Mouse (Mus musculus): ENCODE data around the gene Cfl2. TPM values are rescaled to one million over a fixed set of nuclear protein-coding genes. Genes with fewer than 3 reads are reported as not detected.

The Cfl2 gene
- polyA plus RNA-seq, 1 experiment from 2014 or later = 361 TPM

DNA sequence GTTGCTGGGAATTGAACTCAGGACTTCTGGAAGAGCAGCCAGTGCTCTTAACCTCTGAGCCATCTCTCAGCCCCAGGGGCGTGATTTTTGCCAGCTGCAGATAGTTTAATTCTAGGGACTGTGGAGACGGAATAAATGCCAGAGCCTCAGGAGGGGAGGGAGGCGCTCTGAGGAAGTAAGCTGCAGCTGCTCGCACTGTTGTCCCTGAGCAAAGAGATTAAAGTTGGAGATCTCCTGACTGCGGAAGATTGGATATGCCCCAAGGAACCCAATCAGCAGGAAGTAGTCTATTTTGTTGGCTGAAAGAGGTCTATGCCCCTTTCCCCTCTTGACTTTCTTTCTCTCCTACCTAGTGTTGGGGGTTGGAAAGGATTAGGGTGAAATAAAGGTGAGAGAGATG lies 14.2 kb upstream of the Cfl2 start:
- ATAC-seq (ENCODE audit: low read depth) = no peak
- Histone ChIP-seq H3K36me3 (ENCODE audit: control insufficient read depth, insufficient read depth, low read length) (no peaks in the 10 kb centered on the region), H3K9ac (ENCODE audit: low read depth, low read length) (no peak overlapping the region), H3K4me2 (ENCODE audit: low read depth, low read length) (no peak overlapping the region), H3K9me3 (ENCODE audit: control insufficient read depth, low read length) (no peaks in the 10 kb centered on the region), H3K27me3 (replicated peaks; ENCODE audit: control insufficient read depth, insufficient read depth, low read length) (no peaks in the 10 kb centered on the region), H3K27ac (replicated peaks; ENCODE audit: low read depth, low read length) (no peak overlapping the region), H3K4me3 (ENCODE audit: low read depth, low read length) (no peak overlapping the region), H3K4me1 (ENCODE audit: control insufficient read depth, insufficient read depth, low read length) (no peaks in the 10 kb centered on the region)
- peak; percentile 64 for DNase-seq (ENCODE audit: low spot score)
- WGBS = 22% methylated on average over 5 of the region's 5 CpGs

DNA sequence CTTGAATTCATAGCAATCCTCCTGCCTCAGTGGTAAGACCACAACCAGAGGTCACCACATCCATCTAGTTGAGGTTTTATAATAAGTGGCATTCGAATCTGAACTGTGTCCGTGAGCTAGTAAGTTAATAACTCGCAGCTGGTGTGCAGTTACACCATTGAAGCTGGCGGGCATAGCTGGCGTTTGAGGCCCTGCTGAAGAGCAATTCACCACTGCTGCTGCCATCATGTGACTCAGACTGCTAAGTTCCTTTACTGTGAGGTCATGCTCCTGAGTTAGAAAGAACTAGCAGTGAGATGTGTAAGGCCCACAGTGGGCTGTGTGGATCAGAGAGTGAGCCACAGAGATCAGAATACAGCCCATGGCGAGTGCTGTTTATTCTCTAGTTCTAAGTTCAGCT lies 12.0 kb upstream of the Cfl2 start:
- ATAC-seq (ENCODE audit: low read depth) = peak; percentile 45; the same call in 1 of the 2 replicates
- 45% methylated on average over 6 of the region's 6 CpGs for WGBS

DNA sequence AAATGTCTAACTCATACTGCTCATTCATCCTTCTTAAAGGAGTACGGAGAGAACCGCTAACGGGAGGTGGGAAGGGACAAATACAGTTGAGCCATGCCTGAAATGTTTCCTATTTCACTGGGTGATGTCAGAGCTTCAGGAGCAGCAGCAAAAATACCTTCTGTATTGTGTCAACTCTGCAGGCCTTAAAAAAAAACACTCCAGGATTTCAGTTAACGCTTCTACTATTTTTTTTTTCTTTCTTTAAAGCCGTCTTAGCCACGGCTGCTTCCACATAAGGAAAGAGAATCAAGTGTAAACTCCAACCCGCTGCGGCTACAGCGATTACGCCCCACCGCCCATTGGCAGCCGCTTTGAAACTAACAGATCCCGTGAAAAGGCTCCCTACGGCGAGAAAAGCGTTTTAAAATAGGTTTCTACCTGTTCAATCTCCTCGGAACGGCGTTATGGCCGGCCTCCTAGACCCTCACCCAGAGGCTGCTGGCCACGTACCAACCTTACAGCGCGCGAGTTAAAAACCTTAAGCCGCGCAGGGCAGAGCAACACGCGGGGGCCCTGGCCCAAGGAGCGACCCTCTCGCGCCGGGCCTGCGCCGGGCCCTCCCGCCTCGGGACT lies 579 bp downstream of the Cfl2 start:
- H3K9me3 ChIP-seq (ENCODE audit: control insufficient read depth, low read length) = no peaks in the 10 kb centered on the region
- H3K27ac ChIP-seq (replicated peaks; ENCODE audit: low read depth, low read length) = peak overlapping the region; percentile 99
- WGBS = under 1% methylated on average over 35 of the region's 36 CpGs
- H3K4me3 ChIP-seq (ENCODE audit: low read depth, low read length) = peak overlapping the region; percentile 98
- ATAC-seq (ENCODE audit: low read depth) = peak; percentile 68
- DNase-seq (ENCODE audit: low spot score) = peak; percentile 86
- peaks cover 15% of the 10 kb centered on the region for H3K4me1 ChIP-seq (ENCODE audit: control insufficient read depth, insufficient read depth, low read length)
- H3K9ac ChIP-seq (ENCODE audit: low read depth, low read length) = peak overlapping the region; percentile 98
- peak overlapping the region; percentile 78 for H3K4me2 ChIP-seq (ENCODE audit: low read depth, low read length)
- H3K36me3 ChIP-seq (ENCODE audit: control insufficient read depth, insufficient read depth, low read length) = peaks cover 32% of the 10 kb centered on the region
- H3K27me3 ChIP-seq (replicated peaks; ENCODE audit: control insufficient read depth, insufficient read depth, low read length) = no peaks in the 10 kb centered on the region

More for the DNA sequence above, 12.0 kb upstream of the Cfl2 start:
- Histone ChIP-seq H3K27me3 (replicated peaks; ENCODE audit: control insufficient read depth, insufficient read depth, low read length) (no peaks in the 10 kb centered on the region), H3K36me3 (ENCODE audit: control insufficient read depth, insufficient read depth, low read length) (no peaks in the 10 kb centered on the region), H3K9me3 (ENCODE audit: control insufficient read depth, low read length) (no peaks in the 10 kb centered on the region), H3K4me1 (ENCODE audit: control insufficient read depth, insufficient read depth, low read length) (no peaks in the 10 kb centered on the region), H3K4me2 (ENCODE audit: low read depth, low read length) (no peak overlapping the region), H3K4me3 (ENCODE audit: low read depth, low read length) (no peak overlapping the region), H3K27ac (replicated peaks; ENCODE audit: low read depth, low read length) (no peak overlapping the region), H3K9ac (ENCODE audit: low read depth, low read length) (no peak overlapping the region)
- peak; percentile 74 for DNase-seq (ENCODE audit: low spot score)

DNA sequence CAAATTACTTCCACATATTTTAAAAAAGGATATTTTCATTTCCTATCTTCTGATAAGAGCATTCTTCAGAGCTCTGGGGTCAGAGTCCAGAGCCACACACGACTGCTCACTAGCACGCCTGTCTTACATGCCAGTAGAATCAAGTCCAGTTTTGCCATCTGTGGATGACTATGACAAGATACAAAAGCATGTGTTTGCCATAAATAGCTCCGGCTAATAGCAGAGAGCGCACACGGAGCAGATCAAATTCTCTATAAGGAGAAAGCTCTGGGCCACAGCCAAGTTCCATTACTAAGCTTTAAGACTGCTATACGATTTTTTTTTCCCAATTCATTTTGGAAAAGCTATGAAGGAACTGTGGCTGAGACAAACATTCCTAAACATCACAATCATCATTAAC lies 3.1 kb downstream of the Cfl2 start:
- DNase-seq (ENCODE audit: low spot score) (peak; percentile 92), ATAC-seq (ENCODE audit: low read depth) (no peak)
- WGBS = 36% methylated on average over 6 of the region's 6 CpGs
- Histone ChIP-seq H3K4me3 (ENCODE audit: low read depth, low read length) (no peak overlapping the region), H3K36me3 (ENCODE audit: control insufficient read depth, insufficient read depth, low read length) (peaks cover 52% of the 10 kb centered on the region), H3K4me2 (ENCODE audit: low read depth, low read length) (no peak overlapping the region), H3K27ac (replicated peaks; ENCODE audit: low read depth, low read length) (no peak overlapping the region), H3K9me3 (ENCODE audit: control insufficient read depth, low read length) (no peaks in the 10 kb centered on the region), H3K27me3 (replicated peaks; ENCODE audit: control insufficient read depth, insufficient read depth, low read length) (no peaks in the 10 kb centered on the region), H3K9ac (ENCODE audit: low read depth, low read length) (no peak overlapping the region), H3K4me1 (ENCODE audit: control insufficient read depth, insufficient read depth, low read length) (peaks cover 15% of the 10 kb centered on the region)

DNA sequence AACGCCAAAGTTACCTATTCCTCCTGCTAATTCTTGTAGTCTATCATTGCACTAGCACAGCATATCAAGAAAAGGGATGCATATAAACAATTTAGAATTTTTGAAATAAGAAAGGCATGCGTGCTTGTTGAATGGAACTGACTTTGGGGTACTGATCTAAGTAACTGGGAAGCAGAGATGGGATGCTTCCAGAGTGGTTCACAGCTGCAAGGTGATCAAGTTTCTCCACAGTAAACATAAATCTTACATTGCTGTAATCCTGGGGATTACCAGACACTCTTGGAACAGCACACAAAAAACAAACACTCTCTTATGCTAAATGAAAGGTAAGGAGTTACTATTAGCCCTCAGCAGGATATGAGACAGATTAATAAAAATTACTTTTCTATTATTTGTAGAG lies 12.1 kb downstream of the Cfl2 start:
- WGBS = 83% methylated on average over 2 of the region's 2 CpGs
- Histone ChIP-seq H3K27ac (replicated peaks; ENCODE audit: low read depth, low read length) (no peak overlapping the region), H3K4me1 (ENCODE audit: control insufficient read depth, insufficient read depth, low read length) (no peaks in the 10 kb centered on the region), H3K36me3 (ENCODE audit: control insufficient read depth, insufficient read depth, low read length) (peaks cover 9% of the 10 kb centered on the region; the same call in 1 of the 2 replicates), H3K9me3 (ENCODE audit: control insufficient read depth, low read length) (no peaks in the 10 kb centered on the region), H3K4me3 (ENCODE audit: low read depth, low read length) (no peak overlapping the region), H3K27me3 (replicated peaks; ENCODE audit: control insufficient read depth, insufficient read depth, low read length) (no peaks in the 10 kb centered on the region), H3K9ac (ENCODE audit: low read depth, low read length) (no peak overlapping the region), H3K4me2 (ENCODE audit: low read depth, low read length) (no peak overlapping the region)
- no peak for ATAC-seq (ENCODE audit: low read depth)
- DNase-seq (ENCODE audit: low spot score) = no peak

DNA sequence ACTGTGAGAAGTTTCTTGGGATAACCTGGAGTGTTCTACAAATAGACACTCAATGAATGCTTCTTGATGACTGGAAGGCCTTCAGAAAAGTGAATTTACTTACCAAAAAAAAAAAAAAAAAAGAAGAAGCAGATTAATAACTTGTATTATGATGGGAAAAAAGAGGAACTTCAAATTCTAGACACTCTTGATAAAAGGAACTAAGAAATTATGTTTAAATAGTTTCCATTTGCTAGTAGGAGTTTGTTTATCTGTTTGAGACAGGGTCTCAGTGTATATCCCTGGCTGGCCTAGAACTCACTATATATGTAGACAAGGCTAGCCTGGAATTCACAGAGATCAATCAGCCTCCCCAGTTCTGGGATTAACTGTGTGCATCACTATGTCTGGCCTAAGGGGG lies 18.3 kb downstream of the Cfl2 start:
- no peaks in the 10 kb centered on the region for H3K36me3 ChIP-seq (ENCODE audit: control insufficient read depth, insufficient read depth, low read length)
- no peaks in the 10 kb centered on the region for H3K4me1 ChIP-seq (ENCODE audit: control insufficient read depth, insufficient read depth, low read length)
- H3K4me2 ChIP-seq (ENCODE audit: low read depth, low read length) = no peak overlapping the region
- DNase-seq (ENCODE audit: low spot score) (no peak), ATAC-seq (ENCODE audit: low read depth) (no peak)
- no peak overlapping the region for H3K9ac ChIP-seq (ENCODE audit: low read depth, low read length)
- H3K4me3 ChIP-seq (ENCODE audit: low read depth, low read length) = no peak overlapping the region
- no peaks in the 10 kb centered on the region for H3K27me3 ChIP-seq (replicated peaks; ENCODE audit: control insufficient read depth, insufficient read depth, low read length)
- no peak overlapping the region for H3K27ac ChIP-seq (replicated peaks; ENCODE audit: low read depth, low read length)
- H3K9me3 ChIP-seq (ENCODE audit: control insufficient read depth, low read length) = no peaks in the 10 kb centered on the region

DNA sequence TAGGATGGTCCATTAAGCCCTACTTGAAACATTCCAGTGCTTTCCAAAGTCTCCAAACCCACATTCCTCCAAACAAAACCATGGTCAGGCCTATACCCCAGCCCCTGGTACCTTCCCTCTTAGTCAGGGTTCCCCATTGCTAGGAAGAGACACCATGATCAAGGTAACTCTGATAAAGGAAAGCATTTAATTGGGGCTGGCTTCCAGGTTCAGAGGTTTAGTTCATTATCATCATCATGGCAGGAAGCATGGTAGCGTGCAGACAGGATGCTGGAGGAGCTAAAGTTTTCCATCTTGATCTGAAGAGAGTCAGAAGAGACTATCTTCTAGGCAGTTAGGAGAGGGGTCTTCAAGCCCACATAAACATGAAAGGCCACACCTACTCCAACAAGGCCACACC lies 21.1 kb downstream of the Cfl2 start:
- H3K4me3 ChIP-seq (ENCODE audit: low read depth, low read length) = no peak overlapping the region
- H3K4me2 ChIP-seq (ENCODE audit: low read depth, low read length) = no peak overlapping the region
- no peaks in the 10 kb centered on the region for H3K9me3 ChIP-seq (ENCODE audit: control insufficient read depth, low read length)
- H3K27ac ChIP-seq (replicated peaks; ENCODE audit: low read depth, low read length) = no peak overlapping the region
- no peak overlapping the region for H3K9ac ChIP-seq (ENCODE audit: low read depth, low read length)
- no peaks in the 10 kb centered on the region for H3K27me3 ChIP-seq (replicated peaks; ENCODE audit: control insufficient read depth, insufficient read depth, low read length)
- WGBS = 88% methylated on average over 1 of the region's 1 CpGs
- no peaks in the 10 kb centered on the region for H3K36me3 ChIP-seq (ENCODE audit: control insufficient read depth, insufficient read depth, low read length)
- ATAC-seq (ENCODE audit: low read depth) (no peak), DNase-seq (ENCODE audit: low spot score) (no peak)
- H3K4me1 ChIP-seq (ENCODE audit: control insufficient read depth, insufficient read depth, low read length) = no peaks in the 10 kb centered on the region

DNA sequence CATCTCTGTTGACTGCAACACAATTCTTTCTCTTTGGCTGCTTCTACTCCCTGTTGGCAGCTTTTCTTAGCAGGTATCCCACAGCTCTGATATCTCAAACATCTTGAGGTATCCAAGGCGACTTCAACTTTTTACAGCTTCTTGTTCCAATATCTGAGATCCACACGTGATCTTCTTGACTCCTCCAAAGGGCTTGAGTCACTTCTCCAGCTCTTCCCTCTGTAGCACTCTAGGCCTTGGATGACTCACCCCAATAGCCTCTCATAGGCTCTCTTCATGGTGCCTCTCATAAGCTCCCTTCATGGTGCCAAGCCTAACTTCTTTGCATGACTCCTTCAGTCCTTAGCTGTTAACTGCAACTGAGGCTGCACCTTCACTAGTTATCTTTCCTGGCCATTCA lies 22.9 kb downstream of the Cfl2 start:
- DNase-seq (ENCODE audit: low spot score) = no peak
- Histone ChIP-seq H3K4me3 (ENCODE audit: low read depth, low read length) (no peak overlapping the region), H3K27me3 (replicated peaks; ENCODE audit: control insufficient read depth, insufficient read depth, low read length) (no peaks in the 10 kb centered on the region), H3K9ac (ENCODE audit: low read depth, low read length) (no peak overlapping the region), H3K4me2 (ENCODE audit: low read depth, low read length) (no peak overlapping the region), H3K9me3 (ENCODE audit: control insufficient read depth, low read length) (no peaks in the 10 kb centered on the region), H3K27ac (replicated peaks; ENCODE audit: low read depth, low read length) (no peak overlapping the region), H3K4me1 (ENCODE audit: control insufficient read depth, insufficient read depth, low read length) (peaks cover under 1% of the 10 kb centered on the region; the same call in 1 of the 2 replicates), H3K36me3 (ENCODE audit: control insufficient read depth, insufficient read depth, low read length) (no peaks in the 10 kb centered on the region)
- 83% methylated on average over 2 of the region's 2 CpGs for WGBS
- ATAC-seq (ENCODE audit: low read depth) = no peak

DNA sequence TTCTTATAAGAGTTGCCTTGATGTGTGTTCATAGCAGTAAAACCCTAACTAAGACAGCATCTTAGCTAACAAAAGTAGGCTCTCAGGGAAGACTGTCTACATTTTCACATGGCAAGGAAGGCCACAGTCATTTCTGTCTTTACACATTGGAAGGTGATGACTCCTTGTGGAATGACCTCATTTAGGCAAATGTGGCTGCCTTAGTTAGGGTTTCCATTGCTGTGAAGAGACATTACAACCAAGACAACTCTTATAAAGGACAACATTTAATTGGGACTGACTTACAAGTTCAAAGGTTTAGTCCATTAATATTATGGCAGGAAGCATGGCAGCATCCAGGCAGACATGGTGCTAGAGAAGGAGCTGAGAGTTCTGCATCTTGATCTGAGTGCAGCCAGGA lies 23.7 kb downstream of the Cfl2 start:
- Histone ChIP-seq H3K9ac (ENCODE audit: low read depth, low read length) (no peak overlapping the region), H3K27me3 (replicated peaks; ENCODE audit: control insufficient read depth, insufficient read depth, low read length) (no peaks in the 10 kb centered on the region), H3K36me3 (ENCODE audit: control insufficient read depth, insufficient read depth, low read length) (no peaks in the 10 kb centered on the region), H3K4me3 (ENCODE audit: low read depth, low read length) (no peak overlapping the region), H3K9me3 (ENCODE audit: control insufficient read depth, low read length) (no peaks in the 10 kb centered on the region), H3K27ac (replicated peaks; ENCODE audit: low read depth, low read length) (no peak overlapping the region), H3K4me2 (ENCODE audit: low read depth, low read length) (no peak overlapping the region), H3K4me1 (ENCODE audit: control insufficient read depth, insufficient read depth, low read length) (peaks cover 3% of the 10 kb centered on the region; the same call in 1 of the 2 replicates)
- ATAC-seq (ENCODE audit: low read depth) (no peak), DNase-seq (ENCODE audit: low spot score) (no peak)
